Mouse (Mus musculus) retina, postnatal 7 days (tissue): ENCODE results near the gene Adk.
"Not testable (repeated sequence)": the region's sequence is repeated elsewhere in the genome, so short reads cannot be mapped to it uniquely, and the experiment has no call there.

Experiments used
- DNase-seq: peaks from one replicate; pipeline ENCODE4 v3.0.0-alpha.2; 2012; ENCODE audit warnings: low read depth, low spot score

Gene Adk

DNA sequence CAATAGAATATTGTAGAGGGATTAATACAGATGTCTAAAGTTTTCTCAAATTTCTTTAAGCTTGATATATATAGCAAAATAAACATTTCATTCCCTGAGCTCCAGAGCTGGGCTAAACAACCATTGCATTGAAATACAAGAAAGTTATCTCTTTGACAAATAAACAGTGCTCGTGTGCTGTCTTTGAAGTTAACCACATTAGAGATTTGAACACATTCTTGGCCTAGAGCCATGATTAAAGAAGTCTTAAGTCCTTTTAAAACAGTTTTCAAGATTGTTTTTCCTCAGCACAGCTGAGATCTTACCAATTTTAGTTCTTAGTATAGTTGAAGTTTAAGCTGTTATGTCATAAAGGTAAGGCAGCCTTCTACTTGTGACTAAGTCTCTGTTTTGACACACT, 11.9 kb downstream of the Adk start:
- no peak for DNase-seq

DNA sequence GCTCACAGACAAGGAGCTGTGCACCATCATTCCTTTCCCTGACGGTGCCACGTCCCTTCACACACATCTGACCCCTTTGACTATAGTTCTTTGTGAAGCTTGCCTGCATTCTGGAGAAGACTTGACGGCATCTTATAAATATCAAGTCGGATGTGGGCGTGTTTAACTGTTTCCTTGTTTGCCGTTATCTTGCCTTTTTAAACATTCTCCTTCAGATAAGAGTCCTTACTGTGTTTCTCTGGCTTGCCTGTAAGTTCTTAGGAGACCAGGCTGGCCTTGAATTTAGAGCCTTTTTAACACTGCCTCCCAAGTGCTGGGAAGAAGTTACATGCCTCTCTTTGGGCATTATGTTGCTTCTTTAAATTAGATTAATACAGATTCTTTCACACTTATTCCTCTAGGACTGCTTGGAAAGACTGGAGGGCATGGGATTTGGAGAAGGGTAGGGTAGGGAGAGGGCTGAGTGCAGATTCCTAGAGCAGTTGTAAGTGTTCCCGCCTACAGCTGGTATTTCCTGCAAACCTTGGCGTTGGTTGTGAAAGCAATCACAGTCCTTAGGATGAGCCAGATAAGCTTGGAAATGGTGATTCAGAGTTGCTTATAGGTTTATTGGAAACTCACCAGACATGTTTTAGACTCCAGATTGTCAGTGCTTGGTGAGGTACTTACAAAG, 13.3 kb downstream of the Adk start:
- no peak for DNase-seq

DNA sequence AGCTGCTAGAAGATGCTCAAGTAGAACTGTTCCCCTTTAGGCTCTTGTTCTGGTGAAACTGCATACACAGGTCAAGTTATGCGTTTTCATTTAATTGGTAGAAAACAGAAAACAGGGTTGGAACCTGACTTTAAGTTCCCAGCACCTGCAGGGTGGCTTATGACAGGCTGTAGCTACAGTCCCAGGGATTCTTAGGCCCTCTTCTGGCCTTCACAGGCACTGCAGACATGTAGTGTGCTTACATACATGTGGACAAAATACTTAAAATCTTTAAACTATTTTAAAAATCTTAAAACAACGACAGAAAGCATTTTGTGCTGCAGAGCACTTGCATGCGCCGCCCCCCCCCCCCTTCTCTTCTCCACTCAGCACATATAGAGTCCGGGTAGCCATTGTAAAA, 17.2 kb downstream of the Adk start:
- no peak for DNase-seq

DNA sequence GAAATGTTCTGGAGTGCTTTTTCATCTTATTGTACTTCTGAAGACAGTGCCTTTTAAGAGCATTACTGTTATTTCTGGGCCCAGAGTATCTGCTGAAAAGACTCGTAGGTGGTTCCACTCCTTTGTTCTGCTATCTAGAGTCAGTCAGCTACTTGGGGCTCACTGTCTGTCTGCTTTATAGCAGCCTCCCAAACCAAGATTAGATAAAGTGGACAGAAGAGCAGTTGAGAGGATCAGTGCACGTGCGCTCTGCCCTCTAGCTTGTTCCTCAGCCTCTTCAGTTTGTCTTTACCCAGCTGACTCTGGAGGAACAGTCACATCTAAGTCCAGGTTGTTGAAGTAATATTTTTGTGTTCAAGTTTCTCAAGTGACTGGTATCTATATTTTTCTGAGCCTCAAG, 21.6 kb downstream of the Adk start:
- DNase-seq: no peak

DNA sequence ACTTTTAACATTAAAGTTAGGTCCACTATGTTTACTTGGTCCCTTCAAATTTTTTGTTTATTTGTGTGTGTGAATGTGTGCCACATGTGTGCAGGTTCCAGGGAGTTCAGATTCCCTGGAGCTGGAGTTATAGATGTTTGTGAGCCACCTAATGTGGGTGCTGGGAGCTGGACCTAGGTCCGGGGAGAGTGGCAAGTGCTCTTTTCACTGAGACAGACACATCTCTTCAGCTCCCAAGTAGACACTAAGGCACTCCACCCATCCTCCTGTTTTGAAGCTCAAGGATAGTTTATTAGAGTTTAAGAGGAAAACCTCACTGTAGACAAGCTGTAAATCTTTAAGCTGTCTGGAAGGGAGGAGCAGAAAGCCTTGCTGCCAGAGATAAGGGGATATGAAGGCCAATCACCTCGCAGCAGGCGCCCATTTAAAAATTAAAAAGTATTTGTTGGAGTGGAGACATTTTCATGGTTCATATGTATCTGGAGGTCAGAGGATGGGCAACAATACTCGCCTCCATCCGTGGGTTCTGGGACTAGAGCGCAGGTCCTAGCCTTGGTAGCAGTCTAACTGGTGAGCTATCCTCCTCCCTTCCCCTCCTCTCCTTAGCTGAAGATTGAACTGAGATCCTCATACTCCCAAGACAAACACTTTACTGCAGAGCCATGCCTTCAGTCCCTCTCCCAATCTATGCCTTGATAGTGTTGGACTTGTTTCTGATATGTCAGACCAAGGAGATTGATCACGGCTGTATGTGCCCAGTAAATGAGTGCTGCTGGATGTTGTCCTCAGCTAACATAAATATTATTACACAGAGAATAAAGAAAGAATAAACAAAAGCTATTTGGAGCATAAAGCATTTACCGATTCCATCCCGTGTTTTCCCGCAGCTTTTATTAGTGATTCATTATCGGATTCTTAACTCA, 22.3 kb downstream of the Adk start:
- no peak for DNase-seq

DNA sequence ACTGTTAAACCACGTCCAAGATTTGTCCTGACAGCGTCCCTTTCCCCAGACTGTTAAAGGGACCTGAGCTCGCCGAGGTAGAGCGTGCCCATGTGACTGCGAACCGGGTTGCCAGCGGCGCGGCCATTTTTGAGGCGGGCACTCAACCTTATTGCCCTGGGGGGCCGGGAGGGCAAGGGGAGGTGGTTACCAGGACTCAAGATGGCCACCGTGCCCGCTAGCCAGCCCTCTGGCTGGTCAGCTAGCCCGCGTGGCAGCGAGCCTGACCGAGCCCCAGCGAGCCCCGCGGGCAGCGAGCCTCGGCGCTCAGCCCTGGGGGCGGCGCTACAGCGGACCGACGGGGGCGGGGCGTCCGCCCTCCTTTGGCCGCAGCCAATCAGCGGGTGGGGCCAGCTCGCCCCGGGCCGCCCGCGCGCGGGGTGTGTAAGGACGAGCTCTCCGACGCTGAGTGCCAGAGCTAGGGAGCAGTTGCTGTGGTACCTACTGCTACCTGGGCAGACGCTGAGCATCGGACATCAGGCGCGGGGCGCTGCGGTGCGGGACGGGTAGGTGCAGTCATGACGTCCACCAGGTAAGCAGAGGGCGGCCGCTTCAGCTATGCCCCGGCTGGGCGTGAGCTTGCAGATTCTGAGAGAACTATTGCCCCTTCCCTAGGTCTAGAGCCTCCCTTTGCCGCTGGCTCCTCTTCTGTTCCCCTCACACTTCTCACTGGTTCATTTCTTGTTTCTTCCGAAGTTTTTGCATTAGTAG, 23.6 kb downstream of the Adk start:
- peak; percentile 93 for DNase-seq

DNA sequence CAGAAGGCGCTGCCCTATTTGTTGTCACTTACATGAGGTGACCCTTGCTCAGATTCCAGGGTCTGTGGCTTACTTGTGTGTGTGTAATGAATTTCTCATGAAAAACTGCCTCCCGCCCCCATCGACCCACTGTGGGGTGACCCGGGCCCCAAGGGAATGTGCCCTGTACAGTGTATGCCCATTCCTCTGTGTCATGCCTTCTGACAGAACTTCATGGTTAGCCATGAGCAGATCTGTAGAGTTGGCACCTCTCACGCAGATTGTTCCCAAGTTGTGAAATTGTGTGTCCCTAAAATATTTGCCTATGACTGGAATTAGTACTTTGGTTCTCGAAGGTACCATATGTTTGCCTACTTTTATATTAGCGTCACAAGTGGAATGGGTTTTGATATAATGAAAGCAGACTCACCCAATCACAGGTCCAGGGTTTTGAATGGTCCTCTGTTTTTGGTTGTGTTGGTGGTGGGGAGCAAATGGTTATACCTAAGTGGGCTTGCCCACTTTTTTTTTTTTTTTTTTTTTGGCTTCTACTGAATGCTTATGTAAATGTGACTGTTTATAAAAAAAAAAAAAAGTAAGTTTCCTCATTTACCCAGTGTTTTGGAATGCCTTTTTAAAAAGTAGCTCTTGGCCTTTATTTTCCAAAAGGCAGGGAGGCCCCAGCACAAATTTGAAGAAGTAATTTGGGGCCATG, 24.3 kb downstream of the Adk start:
- no peak for DNase-seq

DNA sequence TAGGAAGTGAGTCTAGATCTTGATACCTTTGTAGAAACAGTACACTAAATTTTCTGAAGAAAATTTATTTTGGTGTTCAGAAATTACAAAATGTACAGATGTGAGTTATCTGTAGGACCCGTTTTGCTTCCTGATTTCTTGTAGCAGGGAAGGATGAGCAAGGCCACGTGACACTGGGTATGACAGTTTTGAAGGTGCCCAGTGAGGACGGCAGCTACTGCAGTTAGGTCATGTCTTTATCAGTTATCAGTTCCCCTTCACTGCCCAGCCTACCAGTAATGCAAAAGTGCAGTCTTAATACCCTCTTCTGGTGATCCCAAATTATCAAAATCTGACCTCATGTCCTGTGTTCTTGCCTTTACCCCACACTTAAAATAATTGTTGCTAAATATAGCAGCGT, 25.6 kb downstream of the Adk start:
- DNase-seq: no peak

DNA sequence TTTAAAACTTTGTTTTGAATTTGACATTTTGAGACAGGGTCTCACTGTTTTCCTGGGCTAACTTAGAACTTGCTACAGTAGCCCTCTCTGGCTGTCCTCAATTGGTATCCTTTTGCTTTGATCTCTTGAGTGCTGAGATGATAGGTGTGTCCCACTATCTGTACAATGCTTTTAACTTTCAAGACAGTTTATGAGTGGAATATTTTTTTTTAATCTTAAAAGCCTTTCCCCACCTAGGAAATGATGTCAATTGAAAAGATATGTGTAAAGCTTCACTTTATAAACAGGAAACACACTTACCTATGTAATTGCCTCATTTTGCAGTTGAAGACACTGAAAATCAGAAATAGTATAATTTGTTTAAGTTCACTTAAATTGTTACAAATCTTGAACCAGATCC, 26.1 kb downstream of the Adk start:
- no peak for DNase-seq

DNA sequence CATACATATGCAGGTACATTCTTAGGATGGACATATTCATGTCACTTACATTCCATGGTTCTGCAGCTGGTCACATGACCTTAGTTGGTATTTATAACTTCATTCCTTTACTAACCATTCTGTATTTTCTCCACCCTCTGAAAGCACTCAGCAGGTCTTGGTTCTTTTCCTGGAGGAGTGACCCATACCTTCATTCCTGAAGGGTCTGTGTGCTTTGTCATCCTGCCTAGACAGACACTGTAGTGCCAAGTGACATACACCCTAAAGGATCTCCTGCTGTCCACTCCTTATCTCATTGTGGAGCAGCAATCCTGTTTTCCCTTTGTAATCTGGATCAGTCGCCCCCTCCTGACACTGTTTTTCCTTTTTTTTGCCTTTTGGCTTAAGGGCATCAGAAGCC, 30.4 kb downstream of the Adk start:
- DNase-seq: no peak

DNA sequence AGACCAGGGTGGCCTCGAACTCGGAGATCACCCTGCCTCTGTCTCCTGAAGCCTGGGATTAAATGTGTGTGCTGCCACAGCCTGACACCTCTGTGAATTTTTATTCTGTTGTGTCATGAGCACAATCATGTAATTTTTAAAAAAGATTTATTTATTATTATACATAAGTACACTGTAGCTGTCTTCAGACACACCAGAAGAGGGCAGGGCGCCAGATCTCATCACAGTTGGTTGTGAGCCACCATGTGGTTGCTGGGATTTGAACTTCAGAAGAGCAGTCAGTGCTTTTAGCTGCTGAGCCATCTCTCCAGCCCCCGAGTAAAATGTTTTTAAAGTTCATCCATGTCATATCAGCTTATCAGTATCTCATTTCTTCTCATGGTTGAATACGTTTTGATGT, 33.3 kb downstream of the Adk start:
- DNase-seq: no peak

DNA sequence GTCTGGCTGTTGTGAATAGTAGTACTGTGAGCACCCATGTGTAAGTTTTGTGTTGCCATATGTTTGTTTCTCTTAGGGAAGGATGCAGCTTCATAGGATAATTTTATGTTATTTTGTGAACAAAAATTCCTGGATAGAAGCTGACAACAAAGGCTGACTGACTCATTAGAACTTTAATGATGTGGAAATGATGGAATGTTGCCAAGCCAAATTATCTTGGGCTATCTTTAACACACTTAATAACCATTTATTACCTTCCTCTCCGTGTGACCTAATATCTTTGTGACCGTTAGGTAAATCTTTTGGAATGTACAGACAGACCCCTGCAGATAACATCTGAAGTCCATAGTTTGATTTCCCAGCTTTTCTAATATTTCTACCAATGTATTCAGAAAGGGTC, 33.7 kb downstream of the Adk start:
- DNase-seq: no peak

DNA sequence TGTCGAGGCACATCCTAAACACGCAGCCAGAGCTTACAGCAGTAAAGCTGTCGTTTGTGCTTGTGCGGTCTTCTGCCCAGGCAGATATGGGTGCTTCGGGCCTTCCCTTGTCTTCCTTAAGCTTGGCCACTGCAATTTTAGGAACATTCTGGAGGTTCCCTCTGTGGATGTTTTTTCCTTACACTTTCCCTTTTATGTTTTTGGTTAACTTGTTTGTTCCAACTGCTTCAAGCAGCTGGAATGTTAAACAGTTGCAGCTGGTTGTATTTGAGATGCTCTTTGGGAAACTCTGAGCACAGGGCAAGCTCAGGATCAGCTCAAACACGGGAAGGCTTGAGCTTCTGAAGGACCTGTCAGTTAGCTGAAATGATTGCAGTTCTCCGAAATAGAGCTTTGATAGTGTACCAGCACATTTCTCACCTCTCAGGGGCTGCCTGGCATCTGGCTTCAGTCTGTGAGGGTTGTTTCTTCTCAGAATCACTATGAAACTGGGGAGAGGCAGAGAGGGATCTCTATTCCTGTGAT, 34.5 kb downstream of the Adk start:
- no peak for DNase-seq

DNA sequence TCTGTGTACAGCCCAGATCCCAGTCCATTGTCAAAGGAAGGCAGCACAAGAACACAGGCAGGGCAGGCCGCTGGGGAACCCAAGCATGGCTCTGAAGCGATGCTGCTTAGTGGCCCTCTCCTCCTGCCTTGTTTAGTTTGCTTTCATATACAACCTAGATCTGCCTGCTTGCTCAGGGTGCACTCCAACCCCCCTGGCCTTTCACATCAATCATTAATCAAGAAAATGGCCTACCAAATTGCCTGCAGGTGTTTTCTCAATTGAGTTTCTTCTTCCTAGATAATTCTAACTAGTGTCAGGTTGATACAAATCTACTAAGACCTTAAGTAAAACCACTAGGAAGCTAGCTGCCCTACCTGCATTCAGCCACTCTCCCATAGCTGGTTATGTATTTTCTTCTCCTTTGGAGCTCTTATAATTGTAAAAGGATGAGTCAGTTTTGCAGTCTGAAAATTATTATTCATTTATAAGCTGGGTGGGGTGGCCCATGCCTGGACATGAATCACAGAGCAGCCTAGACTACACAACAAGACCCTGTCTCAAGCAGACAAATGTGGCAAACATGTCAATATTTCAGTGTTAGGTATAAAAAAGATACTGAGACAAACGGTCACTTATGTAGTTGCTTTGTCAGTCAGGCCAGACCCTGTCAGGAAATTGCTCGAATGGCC, 35.2 kb downstream of the Adk start:
- no peak for DNase-seq

DNA sequence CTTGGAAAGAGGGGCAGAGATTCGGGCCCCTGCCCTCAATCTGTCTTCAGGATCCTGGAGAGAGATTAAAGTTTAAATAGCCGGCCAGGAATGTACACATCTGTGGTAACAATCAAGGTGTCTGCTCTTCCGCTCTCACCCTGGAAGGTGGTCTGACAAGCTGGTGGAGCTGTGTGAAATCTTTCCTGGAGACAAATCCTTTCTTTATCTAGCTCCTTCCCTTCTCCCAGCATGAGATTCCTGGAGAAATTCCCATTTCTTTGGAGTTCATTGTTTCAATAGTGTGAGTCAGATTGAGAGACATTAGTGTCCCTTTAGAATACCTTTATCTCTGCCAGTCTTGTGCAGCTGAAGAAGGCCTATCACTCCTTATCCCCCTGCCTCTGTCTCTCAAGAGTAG, 36.4 kb downstream of the Adk start:
- no peak for DNase-seq

DNA sequence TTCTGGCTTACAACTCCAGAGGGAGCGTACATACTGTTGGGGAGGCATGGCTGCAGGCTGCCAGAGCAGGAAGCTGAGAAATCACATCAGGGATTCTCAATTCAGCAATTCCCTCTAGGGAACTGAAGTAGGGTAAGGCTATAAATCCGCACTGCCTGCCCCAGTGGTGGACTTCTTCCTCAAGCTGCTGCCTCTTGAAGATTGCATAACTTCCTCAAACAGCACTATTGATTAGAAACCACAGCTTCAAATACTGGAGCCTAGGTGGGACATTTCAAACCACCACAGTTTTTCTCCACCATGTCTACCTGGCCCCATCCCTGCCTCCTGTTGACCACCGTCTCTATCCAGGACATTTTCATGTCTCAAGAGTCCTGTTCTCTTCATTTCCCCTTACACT, 38.0 kb downstream of the Adk start:
- DNase-seq: no peak

DNA sequence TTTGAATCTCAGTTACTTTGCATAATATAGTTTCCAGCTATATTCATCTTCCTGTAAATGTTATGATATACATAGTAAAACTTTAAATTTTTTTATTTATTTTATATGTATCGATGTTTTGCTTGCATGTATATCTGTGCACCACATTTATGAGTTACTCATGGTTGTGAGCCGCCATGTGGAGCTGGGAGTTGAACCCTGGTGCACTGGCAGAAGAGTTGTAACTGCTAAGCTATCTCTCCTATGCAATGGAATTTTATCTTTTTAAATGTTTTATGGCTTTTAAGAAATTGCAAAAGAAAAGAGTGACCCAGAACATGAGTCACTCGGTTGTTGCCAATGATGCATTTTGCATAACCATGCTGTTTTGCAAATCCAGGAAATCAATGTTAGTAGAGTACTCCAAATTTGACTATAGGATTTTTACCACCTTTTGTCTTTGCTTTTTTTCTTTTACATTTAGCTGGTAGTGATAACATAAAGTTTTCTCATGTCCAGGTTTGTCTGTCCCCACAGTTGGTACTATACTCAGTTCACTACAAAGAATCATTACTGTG, 38.6 kb downstream of the Adk start:
- DNase-seq: no peak

DNA sequence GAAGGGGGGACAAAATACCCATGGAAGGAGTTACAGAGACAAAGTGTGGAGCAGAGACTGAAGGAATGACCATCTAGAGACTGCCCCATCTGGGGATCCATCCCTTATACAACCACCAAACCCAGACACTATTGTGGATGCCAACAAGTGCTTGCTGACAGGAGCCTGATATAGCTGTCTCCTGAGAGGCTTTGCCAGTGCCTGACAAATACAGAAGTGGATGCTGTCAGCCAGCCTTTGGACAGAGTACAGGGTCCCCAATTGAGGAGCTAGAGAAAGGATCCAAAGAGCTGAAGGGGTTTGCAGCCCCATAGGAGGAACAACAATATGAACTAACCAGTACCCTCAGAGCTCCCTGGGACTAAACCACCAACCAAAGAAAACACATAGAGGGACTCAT, 41.8 kb downstream of the Adk start:
- DNase-seq: not testable (repeated sequence)

DNA sequence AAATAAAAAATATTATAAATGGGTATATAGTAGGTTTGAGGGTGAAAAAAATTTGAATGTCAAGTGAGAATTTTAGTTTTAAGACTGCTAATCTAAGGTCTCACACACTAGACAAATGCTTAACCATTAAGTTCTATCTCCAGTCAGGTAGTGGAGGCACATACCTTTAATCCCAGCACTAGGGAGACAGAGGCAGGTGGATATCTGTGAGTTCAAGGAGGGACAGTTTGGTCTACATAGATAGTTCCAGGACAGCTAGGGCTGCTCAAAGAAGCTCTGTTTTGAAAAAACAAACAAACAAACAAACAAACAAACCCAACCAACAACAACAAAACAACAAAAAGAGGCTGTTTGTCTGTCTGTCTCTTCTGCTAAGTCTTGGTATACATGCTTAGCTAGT, 43.9 kb downstream of the Adk start:
- DNase-seq: no peak

DNA sequence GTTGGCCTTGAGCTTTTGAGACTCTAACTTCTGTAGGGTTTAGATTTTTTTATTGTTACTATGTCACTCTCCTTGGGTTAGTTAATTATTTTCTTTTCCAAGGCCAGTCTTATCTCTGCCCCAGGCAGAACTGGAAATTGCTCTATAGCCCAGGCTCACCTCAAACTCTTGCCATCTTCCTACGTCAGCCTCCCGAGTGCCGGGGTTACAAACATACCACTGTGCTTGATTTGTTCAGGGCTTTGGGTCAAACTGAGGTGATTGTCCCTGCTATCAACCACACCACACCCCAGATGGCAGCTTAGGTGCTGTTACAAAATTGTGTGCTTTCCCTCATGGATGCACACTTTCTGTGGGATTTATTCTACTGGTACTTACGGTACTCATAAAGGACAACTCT, 44.3 kb downstream of the Adk start:
- no peak for DNase-seq

DNA sequence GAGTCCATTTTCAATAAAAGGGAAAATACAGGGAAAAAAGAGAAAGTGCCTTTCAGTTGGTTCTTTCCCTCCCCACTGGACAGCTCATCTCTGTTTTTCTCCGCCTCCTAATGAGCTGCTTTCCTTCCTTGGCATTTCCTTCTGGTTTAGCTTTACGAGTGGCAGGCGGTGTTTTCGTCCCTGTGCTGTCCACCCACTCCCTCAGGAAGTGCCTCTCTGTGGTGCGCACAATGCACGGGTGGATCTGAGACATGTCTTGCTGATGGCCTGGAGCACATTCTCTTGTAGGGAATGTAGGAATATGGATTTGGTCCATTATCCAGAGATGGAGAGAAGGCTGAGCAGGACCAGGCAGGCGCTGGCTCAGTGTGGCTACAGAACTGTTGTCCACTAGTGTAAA, 47.0 kb downstream of the Adk start:
- DNase-seq: no peak
